Comparison of ENCODE assay signal across 8 mouse cellular contexts in genomic region chr12:57787471-57787870, GRCm38 (mm10).
A peak's percentile ranks its signal among the peaks of the same experiment; 100 is the strongest.
DNase-seq lines count a peak whose midpoint lies in the region; ATAC-seq lines count a peak whose summit lies in the region.

No protein-coding gene starts in this region.

- DNase-seq in heart, postnatal 14 days = peak; percentile 3 to 38
- DNase-seq in 3T3-L1 (ENCODE audit: low read depth, low spot score) = peak; percentile 50
- peak; percentile 64 for DNase-seq in NIH3T3 (ENCODE audit: low read depth)
- peak; percentile 3 for DNase-seq in telencephalon, adult 2 months (ENCODE audit: low read depth, low spot score)
- no peak for DNase-seq in gastrocnemius, postnatal 14 days

- WGBS in heart, embryonic 12.5 days = 23% methylated on average over 5 of the region's 5 CpGs
- 26% methylated on average over 5 of the region's 5 CpGs for WGBS in forebrain, embryonic 15.5 days
- 20% methylated on average over 5 of the region's 5 CpGs for WGBS in lung, embryonic 16.5 days

- H3K9ac ChIP-seq in heart, embryonic 12.5 days = no peak overlapping the region
- H3K9ac ChIP-seq in forebrain, embryonic 15.5 days (replicated peaks) = no peak overlapping the region
- H3K9ac ChIP-seq in lung, embryonic 16.5 days (ENCODE audit: low read length) = no peak overlapping the region

- H3K4me1 ChIP-seq in heart, embryonic 12.5 days (replicated peaks) = no peaks in the 10 kb centered on the region
- H3K4me1 ChIP-seq in forebrain, embryonic 15.5 days = no peaks in the 10 kb centered on the region
- H3K4me1 ChIP-seq in lung, embryonic 16.5 days (replicated peaks; ENCODE audit: control insufficient read depth, insufficient read depth, low read length) = no peaks in the 10 kb centered on the region

- H3K4me3 ChIP-seq in heart, embryonic 12.5 days = no peak overlapping the region
- H3K4me3 ChIP-seq in forebrain, embryonic 15.5 days = no peak overlapping the region
- H3K4me3 ChIP-seq in lung, embryonic 16.5 days (ENCODE audit: low read length) = no peak overlapping the region

- ATAC-seq in heart, embryonic 12.5 days (ENCODE audit: insufficient number of reproducible peaks, low FRiP score) = no peak
- ATAC-seq in forebrain, embryonic 15.5 days (replicated peaks) = peak; percentile 75
- peak; percentile 51; the same call in 1 of the 2 replicates for ATAC-seq in lung, embryonic 16.5 days (ENCODE audit: low read depth)

- intact Hi-C loops in heart, postnatal 14 days (cut with DNase I) = loop anchor here (5.0 kb wide), 1 partner anchor 505 kb away; no protein-coding TSS in a partner anchor
- intact Hi-C loops in gastrocnemius, postnatal 14 days (cut with DNase I; ENCODE audit: low total_unique reads) = loop anchor here (5.0 kb wide), 1 partner anchor 505 kb away; no protein-coding TSS in a partner anchor

- H3K9me3 ChIP-seq in heart, embryonic 12.5 days (replicated peaks) = no peaks in the 10 kb centered on the region
- H3K9me3 ChIP-seq in forebrain, embryonic 15.5 days = no peaks in the 10 kb centered on the region
- no peaks in the 10 kb centered on the region for H3K9me3 ChIP-seq in lung, embryonic 16.5 days (ENCODE audit: control insufficient read depth, low read length)

- H3K36me3 ChIP-seq in heart, embryonic 12.5 days = no peaks in the 10 kb centered on the region
- no peaks in the 10 kb centered on the region for H3K36me3 ChIP-seq in forebrain, embryonic 15.5 days
- no peaks in the 10 kb centered on the region for H3K36me3 ChIP-seq in lung, embryonic 16.5 days (ENCODE audit: control insufficient read depth, insufficient read depth, low read length)

- no peak overlapping the region for H3K4me2 ChIP-seq in heart, embryonic 12.5 days
- H3K4me2 ChIP-seq in forebrain, embryonic 15.5 days (replicated peaks) = no peak overlapping the region
- no peak overlapping the region for H3K4me2 ChIP-seq in lung, embryonic 16.5 days (ENCODE audit: low read depth, low read length)

- H3K27me3 ChIP-seq in heart, embryonic 12.5 days (replicated peaks) = no peaks in the 10 kb centered on the region
- H3K27me3 ChIP-seq in forebrain, embryonic 15.5 days = no peaks in the 10 kb centered on the region
- no peaks in the 10 kb centered on the region for H3K27me3 ChIP-seq in lung, embryonic 16.5 days (ENCODE audit: control insufficient read depth, insufficient read depth, low read depth, low read length)

- H3K27ac ChIP-seq in heart, embryonic 12.5 days (ENCODE audit: poor library complexity, severe bottlenecking) = no peak overlapping the region
- H3K27ac ChIP-seq in forebrain, embryonic 15.5 days (replicated peaks) = no peak overlapping the region
- H3K27ac ChIP-seq in lung, embryonic 16.5 days (ENCODE audit: low read length) = no peak overlapping the region
